Mouse (Mus musculus) neutrophil, adult 83 days (primary cell): ENCODE measurements around the gene Hand2. TPM values are rescaled to one million over a fixed set of nuclear protein-coding genes. Genes with fewer than 3 reads are reported as not detected.

Source experiments
- total RNA-seq, 2 experiments: library from RNA; stranded (reverse); gene quantifications; one replicate each; pipeline ENCODE4 v1.2.4; 2023

Hand2 gene
- not detected for total RNA-seq

GRCm38 (mm10) chr8:57320851-57321743 is at the start of gene Hand2:
Hand2 (plus strand) TSS chr8:57320983.

Other genes with a start within 250 kb of the Hand2 start
- gene Scrg1, start 134.9 kb downstream of the Hand2 start, total RNA-seq: 10 to 100 TPM; 26.7 to 33.7 TPM
- gene Sap30, start 166.9 kb downstream of the Hand2 start, total RNA-seq: 10 to 100 TPM; 43.3 to 49.0 TPM
- gene Hmgb2, start 190.9 kb downstream of the Hand2 start, total RNA-seq: 1,000 to 10,000 TPM in 1 of 2 experiments, 100 to 1,000 TPM in 1; 882 to 1,015 TPM